Mouse (Mus musculus) MEL (cell line): Measurements from ENCODE around the gene Mrm2.

ENCODE experiments used
- CTCF ChIP-seq, 3 experiments: IDR thresholded peaks in 2 of 3; conservative IDR thresholded peaks in 1 of 3; 2 replicates each; pipeline ENCODE4 v1.5.1; 2011 to 2012; ENCODE audit warnings: low read length in 3 of 3, low read depth in 2 of 3, mild to moderate bottlenecking in 2 of 3, improper control_type of control experiment in 1 of 3, inconsistent platforms in 1 of 3, mixed read lengths in 1 of 3, moderate library complexity in 1 of 3; ENCODE audit not compliant: control insufficient read depth in 1 of 3, insufficient read depth in 1 of 3, poor library complexity in 1 of 3, severe bottlenecking in 1 of 3
- MEF2A ChIP-seq: IDR thresholded peaks from 2 replicates; pipeline ENCODE4 v1.6.1; 2014; ENCODE audit warnings: low read depth, mild to moderate bottlenecking, inconsistent platforms, low read length, improper control_type of control experiment; ENCODE audit not compliant: poor library complexity, insufficient replicate concordance, severe bottlenecking; ENCODE audit errors: extremely low read depth
- POLR2AphosphoS2 ChIP-seq: IDR thresholded peaks from 2 replicates; pipeline ENCODE4 v1.6.1; 2011; ENCODE audit warnings: low read length, improper control_type of control experiment
- ZNF384 ChIP-seq: IDR thresholded peaks from 2 replicates; pipeline ENCODE4 v1.6.1; 2012; ENCODE audit warnings: low read depth, mild to moderate bottlenecking, inconsistent platforms, low read length, improper control_type of control experiment

GRCm38 (mm10) chr5:140292152-140292551, 39.5 kb downstream of the Mrm2 start:
- TF ChIP-seq CTCF (IDR thresholded peaks at IDR 0.05 in 2 of 3, conservative IDR thresholded peaks at IDR 0.05 in 1 of 3; ENCODE audit: control insufficient read depth in 1 of 3, insufficient read depth in 1 of 3, low read depth in 2 of 3, low read length in 3 of 3, poor library complexity in 1 of 3, severe bottlenecking in 1 of 3) = peak; percentile 56 to 70 (median 62)
- no peak for TF ChIP-seq ZNF384
- no peak for TF ChIP-seq MEF2A
- TF ChIP-seq POLR2AphosphoS2 = no peak
